ENCODE assay signal across 8 mouse cellular contexts in the genomic region with DNA sequence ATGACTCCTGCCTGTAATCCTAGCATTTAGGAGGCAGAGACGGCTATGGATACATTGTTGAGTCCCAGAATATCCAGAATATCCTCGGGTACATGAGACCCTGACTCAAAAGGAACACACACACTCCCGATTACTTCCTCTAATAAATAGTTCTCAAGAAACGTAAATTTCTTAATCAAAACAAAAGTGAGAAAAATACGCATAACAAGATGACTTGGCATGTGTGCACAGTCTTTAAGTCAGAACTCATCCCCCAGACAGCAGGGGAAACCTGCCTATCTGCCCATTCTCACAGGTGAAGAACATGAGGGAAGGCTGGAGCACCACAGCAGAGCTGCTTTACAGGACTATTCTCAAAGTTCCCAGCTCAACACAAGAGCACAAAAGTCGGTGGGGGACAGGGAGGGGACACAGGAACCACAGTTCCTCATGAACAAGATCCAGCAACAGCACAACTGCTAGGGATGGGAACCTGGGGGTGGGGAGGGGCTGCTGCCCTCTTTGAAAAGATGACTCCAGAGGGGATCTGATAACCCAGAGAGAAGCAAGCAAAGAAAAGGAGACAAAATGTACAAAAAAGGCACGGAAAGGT. TPM values are rescaled to one million over a fixed set of nuclear protein-coding genes. Genes with fewer than 3 reads are reported as not detected.
DNase-seq lines count a peak whose midpoint lies in the region; ATAC-seq lines count a peak whose summit lies in the region.

No protein-coding gene starts in this region.

- no peak for ATAC-seq in liver, embryonic 11.5 days (replicated peaks; ENCODE audit: low FRiP score)
- ATAC-seq in embryonic facial prominence, embryonic 15.5 days (ENCODE audit: insufficient number of reproducible peaks, low FRiP score, low TSS enrichment, low read depth) = no peak
- no peak for ATAC-seq in intestine, embryonic 15.5 days
- no peak for ATAC-seq in neural tube, embryonic 14.5 days (ENCODE audit: low read depth)

- 45% methylated on average over 7 of the region's 7 CpGs for WGBS in liver, embryonic 11.5 days
- 27% methylated on average over 7 of the region's 7 CpGs for WGBS in embryonic facial prominence, embryonic 15.5 days
- WGBS in intestine, embryonic 15.5 days = 25% methylated on average over 7 of the region's 7 CpGs
- 44% methylated on average over 7 of the region's 7 CpGs for WGBS in neural tube, embryonic 14.5 days

- H3K27ac ChIP-seq in liver, embryonic 11.5 days (ENCODE audit: low read depth, low read length) = no peak overlapping the region
- H3K27ac ChIP-seq in embryonic facial prominence, embryonic 15.5 days (replicated peaks) = no peak overlapping the region
- peak overlapping the region; percentile 22; the same call in 1 of the 2 replicates for H3K27ac ChIP-seq in intestine, embryonic 15.5 days
- H3K27ac ChIP-seq in neural tube, embryonic 14.5 days (ENCODE audit: low read depth, low read length) = no peak overlapping the region

- peaks cover 20% of the 10 kb centered on the region; the same call in 1 of the 2 replicates for H3K36me3 ChIP-seq in liver, embryonic 11.5 days (ENCODE audit: control insufficient read depth, insufficient read depth, low read length)
- H3K36me3 ChIP-seq in embryonic facial prominence, embryonic 15.5 days = peaks cover 14% of the 10 kb centered on the region
- H3K36me3 ChIP-seq in intestine, embryonic 15.5 days = 0 out of 2 replicates have a peak, but pooled peaks cover 3% of the 10 kb centered on the region
- no peaks in the 10 kb centered on the region for H3K36me3 ChIP-seq in neural tube, embryonic 14.5 days (ENCODE audit: control insufficient read depth, insufficient read depth, low read length)

- peak overlapping the region; percentile 100 for H3K9ac ChIP-seq in liver, embryonic 11.5 days (ENCODE audit: low read depth, low read length)
- H3K9ac ChIP-seq in embryonic facial prominence, embryonic 15.5 days = peak overlapping the region; percentile 31; the same call in 1 of the 2 replicates
- peak overlapping the region; percentile 45 for H3K9ac ChIP-seq in intestine, embryonic 15.5 days
- peak overlapping the region; percentile 100 for H3K9ac ChIP-seq in neural tube, embryonic 14.5 days (replicated peaks; ENCODE audit: low read depth, low read length)

- no peak for DNase-seq in liver, embryonic 11.5 days (ENCODE audit: low spot score)
- DNase-seq in liver = no peak
- no peak for DNase-seq in urinary bladder, postnatal 14 days (ENCODE audit: low spot score)
- DNase-seq in frontal cortex, postnatal 36 days (ENCODE audit: low spot score in 2 of 2) = no peak
- DNase-seq in cerebellum, postnatal 4 days (ENCODE audit: low spot score in 2 of 2) = no peak

- H3K4me1 ChIP-seq in liver, embryonic 11.5 days (replicated peaks; ENCODE audit: control insufficient read depth, insufficient read depth, low read length) = peaks cover 31% of the 10 kb centered on the region
- H3K4me1 ChIP-seq in embryonic facial prominence, embryonic 15.5 days = peaks cover 51% of the 10 kb centered on the region
- peaks cover 37% of the 10 kb centered on the region for H3K4me1 ChIP-seq in intestine, embryonic 15.5 days (replicated peaks)
- H3K4me1 ChIP-seq in neural tube, embryonic 14.5 days (ENCODE audit: control insufficient read depth, insufficient read depth, low read length) = peaks cover 31% of the 10 kb centered on the region

- peak overlapping the region; percentile 100 for H3K4me3 ChIP-seq in liver, embryonic 11.5 days (ENCODE audit: low read depth, low read length)
- H3K4me3 ChIP-seq in embryonic facial prominence, embryonic 15.5 days (replicated peaks) = peak overlapping the region; percentile 96
- peak overlapping the region; percentile 100 for H3K4me3 ChIP-seq in intestine, embryonic 15.5 days (replicated peaks)
- peak overlapping the region; percentile 100 for H3K4me3 ChIP-seq in neural tube, embryonic 14.5 days (ENCODE audit: low read depth, low read length)

- H3K9me3 ChIP-seq in liver, embryonic 11.5 days (ENCODE audit: control insufficient read depth, low read length) = no peaks in the 10 kb centered on the region
- no peaks in the 10 kb centered on the region for H3K9me3 ChIP-seq in embryonic facial prominence, embryonic 15.5 days (replicated peaks)
- no peaks in the 10 kb centered on the region for H3K9me3 ChIP-seq in intestine, embryonic 15.5 days
- no peaks in the 10 kb centered on the region for H3K9me3 ChIP-seq in neural tube, embryonic 14.5 days (ENCODE audit: control insufficient read depth, low read length)

- H3K4me2 ChIP-seq in liver, embryonic 11.5 days = peak overlapping the region; percentile 94
- H3K4me2 ChIP-seq in embryonic facial prominence, embryonic 15.5 days (replicated peaks) = peak overlapping the region; percentile 91
- peak overlapping the region; percentile 75 for H3K4me2 ChIP-seq in intestine, embryonic 15.5 days (replicated peaks)
- H3K4me2 ChIP-seq in neural tube, embryonic 14.5 days (ENCODE audit: low read depth, low read length) = peak overlapping the region; percentile 91

- H3K27me3 ChIP-seq in liver, embryonic 11.5 days (replicated peaks; ENCODE audit: control insufficient read depth, insufficient read depth, low read length) = no peaks in the 10 kb centered on the region
- H3K27me3 ChIP-seq in embryonic facial prominence, embryonic 15.5 days = no peaks in the 10 kb centered on the region
- H3K27me3 ChIP-seq in intestine, embryonic 15.5 days (replicated peaks) = no peaks in the 10 kb centered on the region
- H3K27me3 ChIP-seq in neural tube, embryonic 14.5 days (ENCODE audit: control insufficient read depth, insufficient read depth, low read length) = no peaks in the 10 kb centered on the region

RNA-seq across cellular contexts. Expression of gene Arid1a, which starts 6.3 kb away (rescaled TPM):
- polyA plus RNA-seq in liver, embryonic 11.5 days (2014; fragmentation: Nextera tagmentation; extraction: Ambion mirVana) = 26.6 and 32.4 TPM in 2 replicates
- 26.8 and 29.2 TPM in 2 replicates for polyA plus RNA-seq in embryonic facial prominence, embryonic 15.5 days (2015; fragmentation: Nextera tagmentation; extraction: Ambion mirVana)
- 21.6 and 24.9 TPM in 2 replicates for polyA plus RNA-seq in intestine, embryonic 15.5 days (2015; fragmentation: Nextera tagmentation; extraction: Ambion mirVana)
- 40.6 and 45.6 TPM in 2 replicates for polyA plus RNA-seq in neural tube, embryonic 14.5 days (2014; fragmentation: Nextera tagmentation; extraction: Ambion mirVana)

Comparison
In these comparisons a context has a peak if more than half of its experiments do, and no peak if none do; other contexts are left out.
1. H3K9ac ChIP-seq: peak in every context shown above with its lines; median percentile 100 in liver, embryonic 11.5 days; 100 in neural tube, embryonic 14.5 days; 45 in intestine, embryonic 15.5 days; 31 in embryonic facial prominence, embryonic 15.5 days.